Mouse (Mus musculus): ENCODE data around the gene Ythdf2. TPM values are rescaled to one million over a fixed set of nuclear protein-coding genes. Genes with fewer than 3 reads are reported as not detected.

Ythdf2 gene
- polyA plus RNA-seq, 1 experiment from 2014 or later, result 155 TPM

GRCm38 (mm10) chr4:132198285-132198712 is 13.8 kb downstream of the Ythdf2 start:
- WGBS, result 64% methylated on average over 4 of the region's 4 CpGs
- Histone ChIP-seq H3K27me3 (replicated peaks; ENCODE audit: low read depth, poor library complexity, severe bottlenecking) (no peaks in the 10 kb centered on the region), H3K4me1 (peaks cover 10% of the 10 kb centered on the region), H3K27ac (replicated peaks) (no peak overlapping the region), H3K36me3 (replicated peaks) (peaks cover 97% of the 10 kb centered on the region), H3K4me3 (no peak overlapping the region), H3K9me3 (no peaks in the 10 kb centered on the region)
- DNase-seq (ENCODE audit: low spot score), result no peak

GRCm38 (mm10) chr4:132194975-132195374 is 17.1 kb downstream of the Ythdf2 start:
- peaks cover 92% of the 10 kb centered on the region for H3K36me3 ChIP-seq (replicated peaks)

GRCm38 (mm10) chr4:132194373-132194772 is 17.7 kb downstream of the Ythdf2 start:
- Histone ChIP-seq H3K9me3 (no peaks in the 10 kb centered on the region), H3K27ac (replicated peaks) (no peak overlapping the region), H3K4me1 (peaks cover 7% of the 10 kb centered on the region), H3K36me3 (replicated peaks) (peaks cover 92% of the 10 kb centered on the region), H3K27me3 (replicated peaks; ENCODE audit: low read depth, poor library complexity, severe bottlenecking) (no peaks in the 10 kb centered on the region), H3K4me3 (no peak overlapping the region)
- WGBS, result 96% methylated on average over 6 of the region's 6 CpGs
- no peak for DNase-seq (ENCODE audit: low spot score)

More at GRCm38 (mm10) chr4:132194975-132195374, 17.1 kb downstream of the Ythdf2 start:
- Histone ChIP-seq H3K27me3 (replicated peaks; ENCODE audit: low read depth, poor library complexity, severe bottlenecking) (no peaks in the 10 kb centered on the region), H3K27ac (replicated peaks) (no peak overlapping the region), H3K9me3 (no peaks in the 10 kb centered on the region), H3K4me1 (peaks cover 7% of the 10 kb centered on the region), H3K4me3 (no peak overlapping the region)
- WGBS, result 87% methylated on average over 3 of the region's 3 CpGs
- DNase-seq (ENCODE audit: low spot score), result no peak

- Histone ChIP-seq H3K27ac (replicated peaks) (no peak overlapping the region), H3K9me3 (no peaks in the 10 kb centered on the region), H3K4me1 (no peaks in the 10 kb centered on the region), H3K36me3 (replicated peaks) (peaks cover 92% of the 10 kb centered on the region), H3K4me3 (no peak overlapping the region), H3K27me3 (replicated peaks; ENCODE audit: low read depth, poor library complexity, severe bottlenecking) (no peaks in the 10 kb centered on the region)
- 92% methylated on average over 2 of the region's 2 CpGs for WGBS
- DNase-seq (ENCODE audit: low spot score), result no peak
Measured at GRCm38 (mm10) chr4:132187826-132188401, 24.2 kb downstream of the Ythdf2 start.

- no peak for DNase-seq (ENCODE audit: low spot score)
- Histone ChIP-seq H3K36me3 (replicated peaks) (peaks cover 79% of the 10 kb centered on the region), H3K27ac (replicated peaks) (no peak overlapping the region), H3K27me3 (replicated peaks; ENCODE audit: low read depth, poor library complexity, severe bottlenecking) (no peaks in the 10 kb centered on the region), H3K4me3 (no peak overlapping the region), H3K4me1 (no peaks in the 10 kb centered on the region), H3K9me3 (no peaks in the 10 kb centered on the region)
- WGBS, result 89% methylated on average over 3 of the region's 3 CpGs
Measured at GRCm38 (mm10) chr4:132183162-132183561, 28.9 kb downstream of the Ythdf2 start.

GRCm38 (mm10) chr4:132181721-132182658 is 30.1 kb downstream of the Ythdf2 start:
- Histone ChIP-seq H3K9me3 (no peaks in the 10 kb centered on the region), H3K36me3 (replicated peaks) (peaks cover 67% of the 10 kb centered on the region), H3K4me1 (no peaks in the 10 kb centered on the region), H3K27ac (replicated peaks) (no peak overlapping the region), H3K4me3 (no peak overlapping the region), H3K27me3 (replicated peaks; ENCODE audit: low read depth, poor library complexity, severe bottlenecking) (no peaks in the 10 kb centered on the region)
- WGBS, result 69% methylated on average over 22 of the region's 22 CpGs
- DNase-seq (ENCODE audit: low spot score), result peak; percentile 33

- Histone ChIP-seq H3K4me1 (no peaks in the 10 kb centered on the region), H3K27ac (replicated peaks) (no peak overlapping the region), H3K4me3 (no peak overlapping the region), H3K27me3 (replicated peaks; ENCODE audit: low read depth, poor library complexity, severe bottlenecking) (no peaks in the 10 kb centered on the region), H3K9me3 (no peaks in the 10 kb centered on the region), H3K36me3 (replicated peaks) (peaks cover 57% of the 10 kb centered on the region)
- 80% methylated on average over 9 of the region's 9 CpGs for WGBS
- DNase-seq (ENCODE audit: low spot score), result peak; percentile 43
Measured at GRCm38 (mm10) chr4:132180710-132181109, 31.4 kb downstream of the Ythdf2 start.

- DNase-seq (ENCODE audit: low spot score), result peak; percentile 70
- peaks cover 36% of the 10 kb centered on the region for H3K36me3 ChIP-seq (replicated peaks)
- WGBS, result 11% methylated on average over 10 of the region's 10 CpGs
- H3K27me3 ChIP-seq (replicated peaks; ENCODE audit: low read depth, poor library complexity, severe bottlenecking), result no peaks in the 10 kb centered on the region
- no peak overlapping the region for H3K27ac ChIP-seq (replicated peaks)
- H3K4me1 ChIP-seq, result no peaks in the 10 kb centered on the region
- no peak overlapping the region for H3K4me3 ChIP-seq
- no peaks in the 10 kb centered on the region for H3K9me3 ChIP-seq
Measured at GRCm38 (mm10) chr4:132178630-132179059, 33.5 kb downstream of the Ythdf2 start.

GRCm38 (mm10) chr4:132176474-132176873 is 35.6 kb downstream of the Ythdf2 start:
- no peaks in the 10 kb centered on the region for H3K9me3 ChIP-seq
- 61% methylated on average over 10 of the region's 10 CpGs for WGBS
- H3K36me3 ChIP-seq (replicated peaks), result peaks cover 15% of the 10 kb centered on the region
- no peak overlapping the region for H3K4me3 ChIP-seq
- no peak for DNase-seq (ENCODE audit: low spot score)
- H3K27me3 ChIP-seq (replicated peaks; ENCODE audit: low read depth, poor library complexity, severe bottlenecking), result no peaks in the 10 kb centered on the region
- H3K4me1 ChIP-seq, result peaks cover 5% of the 10 kb centered on the region; the same call in 1 of the 2 replicates
- no peak overlapping the region for H3K27ac ChIP-seq (replicated peaks)

GRCm38 (mm10) chr4:132170891-132171290 is 41.2 kb downstream of the Ythdf2 start:
- 28% methylated on average over 7 of the region's 7 CpGs for WGBS

GRCm38 (mm10) chr4:132169761-132170160 is 42.3 kb downstream of the Ythdf2 start:
- Histone ChIP-seq H3K36me3 (replicated peaks) (no peaks in the 10 kb centered on the region), H3K9me3 (no peaks in the 10 kb centered on the region), H3K27ac (replicated peaks) (no peak overlapping the region), H3K4me3 (no peak overlapping the region), H3K27me3 (replicated peaks; ENCODE audit: low read depth, poor library complexity, severe bottlenecking) (no peaks in the 10 kb centered on the region), H3K4me1 (peaks cover 22% of the 10 kb centered on the region)
- 80% methylated on average over 5 of the region's 5 CpGs for WGBS
- DNase-seq (ENCODE audit: low spot score), result no peak

More at GRCm38 (mm10) chr4:132170891-132171290, 41.2 kb downstream of the Ythdf2 start:
- H3K9me3 ChIP-seq, result no peaks in the 10 kb centered on the region
- no peak overlapping the region for H3K4me3 ChIP-seq
- DNase-seq (ENCODE audit: low spot score), result no peak
- H3K4me1 ChIP-seq, result peaks cover 18% of the 10 kb centered on the region
- H3K36me3 ChIP-seq (replicated peaks), result no peaks in the 10 kb centered on the region
- H3K27ac ChIP-seq (replicated peaks), result no peak overlapping the region
- H3K27me3 ChIP-seq (replicated peaks; ENCODE audit: low read depth, poor library complexity, severe bottlenecking), result no peaks in the 10 kb centered on the region

- Histone ChIP-seq H3K27ac (replicated peaks) (no peak overlapping the region), H3K9me3 (no peaks in the 10 kb centered on the region), H3K4me3 (no peak overlapping the region), H3K4me1 (peaks cover 22% of the 10 kb centered on the region), H3K27me3 (replicated peaks; ENCODE audit: low read depth, poor library complexity, severe bottlenecking) (no peaks in the 10 kb centered on the region), H3K36me3 (replicated peaks) (no peaks in the 10 kb centered on the region)
- DNase-seq (ENCODE audit: low spot score), result no peak
- WGBS, result 89% methylated on average over 3 of the region's 3 CpGs
Measured at GRCm38 (mm10) chr4:132169271-132169670, 42.8 kb downstream of the Ythdf2 start.

- no peak for DNase-seq (ENCODE audit: low spot score)
- H3K27me3 ChIP-seq (replicated peaks; ENCODE audit: low read depth, poor library complexity, severe bottlenecking), result no peaks in the 10 kb centered on the region
- no peak overlapping the region for H3K4me3 ChIP-seq
- WGBS, result 91% methylated on average over 3 of the region's 3 CpGs
- no peaks in the 10 kb centered on the region for H3K9me3 ChIP-seq
- H3K4me1 ChIP-seq, result peaks cover 17% of the 10 kb centered on the region
- no peaks in the 10 kb centered on the region for H3K36me3 ChIP-seq (replicated peaks)
- no peak overlapping the region for H3K27ac ChIP-seq (replicated peaks)
Measured at GRCm38 (mm10) chr4:132167436-132167835, 44.7 kb downstream of the Ythdf2 start.
